29 mouse cellular contexts compared by ENCODE assay signal in genomic region chr1:125568126-125568525, GRCm38 (mm10). TPM values are rescaled to one million over a fixed set of nuclear protein-coding genes. Genes with fewer than 3 reads are reported as not detected.
DNase-seq lines count a peak whose midpoint lies in the region; ATAC-seq and TF ChIP-seq lines count a peak whose summit lies in the region.
"Had no signal": no experiment of that assay in that cellular context is flagged by ENCODE, and none has a peak within 500 bp of the region (broad histone marks: within the 10 kb centered on the region; RNA-seq: fewer than 3 reads in every experiment).

No protein-coding gene starts in this region.

- TF ChIP-seq EP300 in heart, adult 2 months (IDR thresholded peaks at IDR 0.05; ENCODE audit: insufficient read depth, low read depth, low read length): no peak

- no peaks in the 10 kb centered on the region for H3K9me3 ChIP-seq in midbrain, embryonic 11.5 days (ENCODE audit: control insufficient read depth, low read length)
- no peaks in the 10 kb centered on the region for H3K9me3 ChIP-seq in midbrain, embryonic 14.5 days (ENCODE audit: control insufficient read depth, low read length)
- H3K9me3 ChIP-seq: embryonic facial prominence, embryonic 13.5 days; forebrain, embryonic 12.5 days; heart, embryonic 10.5 days; heart, embryonic 15.5 days; intestine, embryonic 15.5 days; liver, embryonic 12.5 days; midbrain, embryonic 10.5 days; neural tube, embryonic 12.5 days had no signal

- H3K36me3 ChIP-seq in heart, adult 2 months (ENCODE audit: control insufficient read depth, insufficient read depth, low read length): peaks cover 41% of the 10 kb centered on the region
- H3K36me3 ChIP-seq in midbrain, embryonic 11.5 days (ENCODE audit: control insufficient read depth, insufficient read depth, low read length): no peaks in the 10 kb centered on the region
- peaks cover 58% of the 10 kb centered on the region for H3K36me3 ChIP-seq in midbrain, embryonic 14.5 days (ENCODE audit: control insufficient read depth, insufficient read depth, low read length)

- no peak for TF ChIP-seq POLR2A in heart, adult 2 months (IDR thresholded peaks at IDR 0.05; ENCODE audit: insufficient read depth, low read depth, low read length)

- H3K27me3 ChIP-seq in heart, adult 2 months (ENCODE audit: control insufficient read depth, insufficient read depth, low read length): no peaks in the 10 kb centered on the region
- H3K27me3 ChIP-seq in midbrain, embryonic 11.5 days (ENCODE audit: control insufficient read depth, insufficient read depth, low read length): no peaks in the 10 kb centered on the region
- no peaks in the 10 kb centered on the region for H3K27me3 ChIP-seq in midbrain, embryonic 14.5 days (ENCODE audit: control insufficient read depth, insufficient read depth, low read length)
- H3K27me3 ChIP-seq: embryonic facial prominence, embryonic 13.5 days; forebrain, embryonic 12.5 days; heart, embryonic 15.5 days; intestine, embryonic 15.5 days; liver, embryonic 12.5 days; neural tube, embryonic 12.5 days had no signal

- H3K79me2 ChIP-seq in heart, adult 2 months (replicated peaks; ENCODE audit: control insufficient read depth, insufficient read depth, low read length): peaks cover 2% of the 10 kb centered on the region

- H3K27ac ChIP-seq in heart, adult 2 months: no peak overlapping the region
- no peak overlapping the region for H3K27ac ChIP-seq in midbrain, embryonic 11.5 days (ENCODE audit: low read depth, low read length)
- H3K27ac ChIP-seq in midbrain, embryonic 14.5 days (replicated peaks; ENCODE audit: low read depth, low read length): no peak overlapping the region
- H3K27ac ChIP-seq: embryonic facial prominence, embryonic 13.5 days; forebrain, embryonic 12.5 days; heart, embryonic 10.5 days; heart, embryonic 15.5 days; intestine, embryonic 15.5 days; layer of hippocampus, adult 2 months; liver, embryonic 12.5 days; midbrain, embryonic 10.5 days; neural tube, embryonic 12.5 days had no signal

- no peak overlapping the region for H3K4me2 ChIP-seq in midbrain, embryonic 11.5 days
- no peak overlapping the region for H3K4me2 ChIP-seq in midbrain, embryonic 14.5 days (ENCODE audit: low read length)
- H3K4me2 ChIP-seq: embryonic facial prominence, embryonic 13.5 days; forebrain, embryonic 12.5 days; heart, embryonic 15.5 days; intestine, embryonic 15.5 days; liver, embryonic 12.5 days; neural tube, embryonic 12.5 days had no signal

- WGBS in heart, adult 2 months: 69% methylated on average over 4 of the region's 4 CpGs
- WGBS in midbrain, embryonic 11.5 days: 87% methylated on average over 4 of the region's 4 CpGs
- WGBS in midbrain, embryonic 14.5 days: 79% methylated on average over 4 of the region's 4 CpGs

- DNase-seq in heart, adult 11 months: peak; percentile 30
- no peak for DNase-seq in heart, adult 2 months
- DNase-seq in midbrain, embryonic 11.5 days (ENCODE audit: low spot score, missing footprints): peak; percentile 80
- DNase-seq in midbrain, embryonic 14.5 days: no peak
- DNase-seq in NIH3T3 (ENCODE audit: low read depth): peak; percentile 13
- no peak for DNase-seq in left cerebral cortex, adult 9 months (ENCODE audit: low spot score in 2 of 2)
- DNase-seq: adrenal gland, postnatal 25 days; B cell, adult 2 months; cerebellum, adult 18-20 months; cerebellum, postnatal 10 days; forebrain, postnatal 0 days; kidney, adult 2 months; kidney, postnatal 36 days; left cerebral cortex, postnatal 4 days; liver, postnatal 0 days; thymus, postnatal 14 days had no signal

- no peak for ATAC-seq in midbrain, embryonic 11.5 days (ENCODE audit: low FRiP score)
- ATAC-seq in midbrain, embryonic 14.5 days (ENCODE audit: low FRiP score, low TSS enrichment): no peak
- ATAC-seq in megakaryocyte, adult 5-6 weeks (ENCODE audit: poor library complexity, severe bottlenecking): no peak
- ATAC-seq: forebrain, postnatal 0 days; hindbrain, embryonic 16.5 days; intestine, embryonic 15.5 days; liver, embryonic 12.5 days; liver, postnatal 0 days had no signal

- no peaks in the 10 kb centered on the region for H3K4me1 ChIP-seq in heart, adult 2 months (ENCODE audit: control insufficient read depth, insufficient read depth, low read length)
- H3K4me1 ChIP-seq in midbrain, embryonic 11.5 days (ENCODE audit: control insufficient read depth, insufficient read depth, low read length): no peaks in the 10 kb centered on the region
- no peaks in the 10 kb centered on the region for H3K4me1 ChIP-seq in midbrain, embryonic 14.5 days (ENCODE audit: control insufficient read depth, insufficient read depth, low read length)
- H3K4me1 ChIP-seq: embryonic facial prominence, embryonic 13.5 days; forebrain, embryonic 12.5 days; heart, embryonic 10.5 days; heart, embryonic 15.5 days; intestine, embryonic 15.5 days; liver, embryonic 12.5 days; midbrain, embryonic 10.5 days; neural tube, embryonic 12.5 days had no signal

- no peak for TF ChIP-seq CTCF in heart, adult 2 months (IDR thresholded peaks at IDR 0.05)

- intact Hi-C loops in heart, adult 2 months (cut with DNase I): no loop called here

- H3K4me3 ChIP-seq in heart, adult 2 months: no peak overlapping the region
- H3K4me3 ChIP-seq in midbrain, embryonic 11.5 days (ENCODE audit: low read depth, low read length): no peak overlapping the region
- H3K4me3 ChIP-seq in midbrain, embryonic 14.5 days (replicated peaks; ENCODE audit: low read depth, low read length): no peak overlapping the region
- H3K4me3 ChIP-seq: embryonic facial prominence, embryonic 13.5 days; erythroblast, embryonic 14.5 days; forebrain, embryonic 12.5 days; heart, embryonic 10.5 days; heart, embryonic 15.5 days; intestine, embryonic 15.5 days; layer of hippocampus, adult 2 months; liver, embryonic 12.5 days; midbrain, embryonic 10.5 days; myocyte; neural tube, embryonic 12.5 days had no signal

- H3K9ac ChIP-seq in heart, adult 2 months (ENCODE audit: low read depth, low read length): no peak overlapping the region
- no peak overlapping the region for H3K9ac ChIP-seq in midbrain, embryonic 11.5 days (ENCODE audit: low read length)
- H3K9ac ChIP-seq in midbrain, embryonic 14.5 days (replicated peaks; ENCODE audit: low read length): no peak overlapping the region
- H3K9ac ChIP-seq: embryonic facial prominence, embryonic 13.5 days; forebrain, embryonic 12.5 days; forebrain, postnatal 0 days; heart, embryonic 15.5 days; intestine, embryonic 15.5 days; liver, embryonic 12.5 days; liver, postnatal 0 days; neural tube, embryonic 12.5 days had no signal

RNA-seq across cellular contexts. Expression of gene Slc35f5, which starts 7.7 kb away (rescaled TPM):
- total RNA-seq in heart, adult 2 months (2021): 100 to 1,000 TPM; 103 to 129 TPM
- polyA plus RNA-seq in heart, adult 2 months (2012; rRNA removed): 61.8 and 136 TPM in 2 replicates
- 23.0 and 29.8 TPM in 2 replicates for polyA plus RNA-seq in midbrain, embryonic 11.5 days (2014; fragmentation: Nextera tagmentation; extraction: Ambion mirVana)
- polyA plus RNA-seq in midbrain, embryonic 14.5 days (2014; fragmentation: Nextera tagmentation; extraction: Ambion mirVana): 29.4 and 32.5 TPM in 2 replicates
- total RNA-seq in megakaryocyte, adult 5-6 weeks (2015): 13.0 and 14.5 TPM in 2 replicates
- 7.1 and 8.1 TPM in 2 replicates for total RNA-seq in megakaryocyte, adult 5-6 weeks (2017)
- polyA plus RNA-seq: erythroblast, embryonic 14.5 days had no signal

Comparison
In these comparisons a context has a peak if more than half of its experiments do, and no peak if none do; other contexts are left out.
1. DNase-seq: peak in heart, adult 11 months (single experiment), midbrain, embryonic 11.5 days (single experiment) and NIH3T3 (single experiment); none in heart, adult 2 months (0 of 2), midbrain, embryonic 14.5 days (single experiment) and left cerebral cortex, adult 9 months (0 of 2).